Mouse (Mus musculus) forebrain, postnatal 0 days (tissue): Measurements from ENCODE around the gene Mapkap1. TPM values are rescaled to one million over a fixed set of nuclear protein-coding genes. Genes with fewer than 3 reads are reported as not detected.

Experiments
- ATAC-seq: fragments of 200-750 bp; cut with Nextera tagmentation; 2 replicates; pipeline ENCODE4 v1.8.0; 2017; ENCODE audit warnings: mild to moderate bottlenecking, moderate library complexity
- DNase-seq: peaks from one replicate; pipeline ENCODE4 v3.0.0-alpha.2; 2015
- H3K27ac ChIP-seq: fragments of 300-500 bp; sonication (generic); 2 replicates; pipeline ENCODE4 v1.5.1; 2014; ENCODE audit warnings: low read depth, mild to moderate bottlenecking, antibody characterized with exemption, low read length, moderate library complexity, mixed read lengths
- H3K27me3 ChIP-seq: fragments of 300-500 bp; sonication (generic); 2 replicates; pipeline ENCODE4 v1.6.1; 2014; ENCODE audit warnings: mild to moderate bottlenecking, low read length, mixed read lengths; ENCODE audit not compliant: insufficient read depth
- H3K36me3 ChIP-seq: fragments of 300-500 bp; sonication (generic); 2 replicates; pipeline ENCODE4 v1.6.1; 2014; ENCODE audit warnings: mild to moderate bottlenecking, moderate library complexity; ENCODE audit not compliant: insufficient read depth
- H3K4me1 ChIP-seq: fragments of 300-500 bp; sonication (generic); 2 replicates; pipeline ENCODE4 v1.6.1; 2014; ENCODE audit warnings: antibody characterized with exemption; ENCODE audit not compliant: insufficient read depth
- H3K4me2 ChIP-seq: fragments of 300-500 bp; sonication (generic); 2 replicates; pipeline ENCODE4 v1.6.1; 2014; ENCODE audit warnings: low read depth, mild to moderate bottlenecking, moderate library complexity
- H3K4me3 ChIP-seq: fragments of 300-500 bp; sonication (generic); 2 replicates; pipeline ENCODE4 v1.5.1; 2014; ENCODE audit warnings: low read depth, low read length, mixed read lengths
- H3K9ac ChIP-seq: fragments of 300-500 bp; sonication (generic); 2 replicates; pipeline ENCODE4 v1.6.1; 2014; ENCODE audit warnings: mild to moderate bottlenecking
- H3K9me3 ChIP-seq: fragments of 300-500 bp; sonication (generic); 2 replicates; pipeline ENCODE4 v1.6.1; 2016; ENCODE audit warnings: low read length
- CTCF ChIP-seq: sonication (generic); IDR thresholded peaks from 2 replicates; pipeline ENCODE4 v1.5.1; 2016; ENCODE audit warnings: antibody characterized with exemption, control low read depth, low read depth
- whole genome bisulfite sequencing: fragments of 180-500 bp; shearing (Covaris S2); extraction: QIAGEN DNeasy Blood & Tissue Kit; methylation state at CpG from one replicate; pipeline ENCODE4 v1.1.7; 2014; 5-methylcytosine and 5-hydroxymethylcytosine counted together
- polyA plus RNA-seq: library from polyadenylated mRNA; unstranded; fragments of >200 nt; fragmentation: Nextera tagmentation; extraction: Ambion mirVana; gene quantifications from 2 replicates; pipeline ENCODE4 v1.2.1, GENCODE M21; 2015
- total RNA-seq: library from RNA; depleted of rRNA; stranded (reverse); fragments of >200 nt; gene quantifications from 2 replicates; pipeline ENCODE4 v1.2.3, GENCODE M21; 2014

The Mapkap1 gene
- total and polyA plus RNA-seq, 2 experiments from 2014 or later = 102 TPM

GRCm38 (mm10) chr2:34528491-34528890, 121.9 kb downstream of the Mapkap1 start:
- DNase-seq (no peak), ATAC-seq (no peak)
- Histone ChIP-seq H3K27ac (no peak overlapping the region), H3K4me3 (no peak overlapping the region), H3K4me2 (no peak overlapping the region), H3K9ac (no peak overlapping the region), H3K9me3 (no peaks in the 10 kb centered on the region), H3K27me3 (no peaks in the 10 kb centered on the region), H3K4me1 (no peaks in the 10 kb centered on the region), H3K36me3 (no peaks in the 10 kb centered on the region)
- TF ChIP-seq CTCF = no peak

DNA sequence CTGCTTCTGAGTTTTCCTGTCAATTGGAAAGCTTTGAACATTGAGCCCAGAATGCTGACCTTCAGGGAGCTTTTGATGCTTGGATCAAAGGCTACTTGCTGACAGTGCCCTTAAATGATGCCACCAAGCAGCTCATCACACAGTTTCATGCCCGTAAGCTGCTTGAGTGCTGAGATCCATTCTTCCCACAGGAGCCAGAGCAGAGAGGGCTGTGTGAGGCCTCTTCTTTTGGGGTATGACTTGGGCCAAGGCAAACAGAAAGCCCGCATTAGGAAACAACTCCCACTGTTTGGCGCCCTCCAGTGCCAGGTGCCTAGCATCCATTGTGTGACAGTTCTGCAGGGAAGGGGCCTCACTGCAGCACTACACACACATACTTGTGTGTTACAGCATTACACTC, 123.5 kb downstream of the Mapkap1 start:
- ATAC-seq (no peak), DNase-seq (peak; percentile 41)
- TF ChIP-seq CTCF = peak; percentile 54
- WGBS = 49% methylated on average over 3 of the region's 3 CpGs
- Histone ChIP-seq H3K4me2 (no peak overlapping the region), H3K27me3 (no peaks in the 10 kb centered on the region), H3K27ac (no peak overlapping the region), H3K4me3 (no peak overlapping the region), H3K4me1 (no peaks in the 10 kb centered on the region), H3K9ac (no peak overlapping the region), H3K36me3 (no peaks in the 10 kb centered on the region), H3K9me3 (no peaks in the 10 kb centered on the region)

- Histone ChIP-seq H3K9me3 (no peaks in the 10 kb centered on the region), H3K27ac (peak overlapping the region; percentile 37; the same call in 1 of the 2 replicates), H3K27me3 (no peaks in the 10 kb centered on the region), H3K9ac (no peak overlapping the region), H3K4me3 (no peak overlapping the region), H3K36me3 (no peaks in the 10 kb centered on the region; the same call in 1 of the 2 replicates), H3K4me2 (no peak overlapping the region), H3K4me1 (no peaks in the 10 kb centered on the region)
- no peak for TF ChIP-seq CTCF
- DNase-seq = peak; percentile 89
- ATAC-seq = peak; percentile 81
- 17% methylated on average over 3 of the region's 3 CpGs for WGBS
Measured at GRCm38 (mm10) chr2:34531801-34532298, 125.3 kb downstream of the Mapkap1 start.

DNA sequence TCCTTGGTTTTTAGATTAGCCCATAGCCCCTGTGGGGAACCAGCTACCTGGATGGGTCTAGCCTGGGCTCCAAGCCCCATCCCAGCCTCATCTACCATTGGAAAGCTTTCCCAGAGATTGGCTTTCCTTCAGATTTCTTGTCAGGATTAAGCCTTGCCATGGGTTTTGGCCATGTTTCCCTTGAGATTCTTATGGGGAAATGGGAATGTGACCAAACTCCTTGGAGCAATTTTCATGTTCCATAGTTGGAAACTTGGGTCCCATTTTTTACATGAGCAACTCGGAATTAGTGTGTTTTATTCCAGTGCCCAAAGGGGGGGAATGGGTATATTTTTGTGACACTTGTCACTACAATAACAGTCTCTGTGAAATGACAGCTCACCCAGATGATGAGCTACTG, 125.8 kb downstream of the Mapkap1 start:
- DNase-seq (peak; percentile 57), ATAC-seq (no peak)
- H3K27ac ChIP-seq = peak overlapping the region; percentile 37; the same call in 1 of the 2 replicates

DNA sequence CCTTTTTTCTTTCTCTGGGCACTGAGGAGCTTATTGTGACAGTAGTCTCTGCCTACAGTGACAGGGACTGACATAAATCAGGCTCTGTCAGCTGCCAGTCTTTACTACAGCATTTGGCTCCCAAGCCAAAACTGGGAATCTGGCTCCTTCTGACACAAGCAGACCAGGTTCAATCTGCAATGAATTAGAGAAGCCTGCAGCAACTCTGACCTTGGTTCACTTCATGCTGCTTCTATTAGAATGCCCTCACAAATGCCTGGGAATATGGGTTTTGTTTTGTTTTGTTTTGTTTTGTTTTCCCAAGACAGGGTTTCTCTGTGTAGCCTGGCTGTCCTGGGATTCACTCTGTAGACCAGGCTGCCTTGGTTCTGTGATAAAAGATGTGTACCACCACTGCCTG, 126.7 kb downstream of the Mapkap1 start:
- DNase-seq (no peak), ATAC-seq (no peak)
- no peak for TF ChIP-seq CTCF
- no peak overlapping the region for H3K4me3 ChIP-seq
- no peaks in the 10 kb centered on the region for H3K4me1 ChIP-seq
- H3K4me2 ChIP-seq = no peak overlapping the region
- H3K9me3 ChIP-seq = no peaks in the 10 kb centered on the region
- H3K9ac ChIP-seq = no peak overlapping the region
- no peaks in the 10 kb centered on the region for H3K27me3 ChIP-seq
- H3K27ac ChIP-seq = no peak overlapping the region
- H3K36me3 ChIP-seq = peaks cover 3% of the 10 kb centered on the region

More for the DNA sequence above, 125.8 kb downstream of the Mapkap1 start:
- H3K4me1 ChIP-seq = no peaks in the 10 kb centered on the region
- no peak overlapping the region for H3K4me2 ChIP-seq
- H3K9ac ChIP-seq = no peak overlapping the region
- 32% methylated on average over 1 of the region's 1 CpGs for WGBS
- no peak overlapping the region for H3K4me3 ChIP-seq
- no peaks in the 10 kb centered on the region for H3K27me3 ChIP-seq
- no peaks in the 10 kb centered on the region for H3K9me3 ChIP-seq
- TF ChIP-seq CTCF = no peak
- peaks cover 1% of the 10 kb centered on the region for H3K36me3 ChIP-seq

DNA sequence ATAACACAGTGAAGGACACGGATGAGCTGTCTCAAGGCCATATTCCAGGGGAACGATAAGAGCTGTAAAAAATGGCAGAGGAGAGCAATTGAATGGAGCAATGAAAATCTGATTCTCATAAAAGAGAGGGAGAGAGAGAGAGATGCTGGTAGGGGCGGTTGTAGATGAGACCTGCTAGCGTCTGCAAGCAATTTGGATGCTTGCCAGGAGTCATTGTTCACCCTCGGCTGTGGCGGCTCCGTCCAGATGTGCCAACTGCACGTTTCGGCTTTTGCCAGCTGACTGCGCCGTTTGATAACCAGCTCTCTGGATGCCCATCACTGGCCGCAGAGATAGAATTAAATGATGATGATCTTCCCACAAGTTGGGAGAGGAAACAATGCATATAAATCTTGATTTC, 128.4 kb downstream of the Mapkap1 start:
- Histone ChIP-seq H3K9ac (no peak overlapping the region), H3K4me3 (no peak overlapping the region), H3K4me2 (no peak overlapping the region), H3K27ac (no peak overlapping the region), H3K9me3 (no peaks in the 10 kb centered on the region), H3K36me3 (peaks cover 3% of the 10 kb centered on the region), H3K4me1 (no peaks in the 10 kb centered on the region), H3K27me3 (no peaks in the 10 kb centered on the region)
- WGBS = 14% methylated on average over 12 of the region's 12 CpGs
- peak; percentile 63 for DNase-seq
- TF ChIP-seq CTCF = no peak
- ATAC-seq = no peak

DNA sequence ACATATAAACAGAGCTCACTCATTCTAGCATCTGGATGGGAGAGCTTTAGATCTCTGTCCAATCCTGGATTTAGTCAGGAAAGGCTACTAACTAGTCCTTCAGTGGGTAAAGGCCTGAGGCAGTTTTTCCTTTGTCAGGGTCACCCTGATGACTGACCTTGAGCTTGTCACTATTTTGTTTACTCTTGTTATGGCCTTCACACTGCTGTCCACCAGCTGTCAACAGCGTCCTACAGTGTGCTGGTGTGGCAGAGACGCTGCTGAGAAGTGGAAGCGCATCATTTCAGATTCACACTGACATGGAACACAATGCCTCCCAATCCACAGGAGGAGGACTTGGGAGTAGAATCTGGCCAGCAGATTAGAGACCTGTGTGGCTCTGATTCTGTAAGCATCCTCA, 130.8 kb downstream of the Mapkap1 start:
- no peak for TF ChIP-seq CTCF
- DNase-seq = no peak
- Histone ChIP-seq H3K4me1 (no peaks in the 10 kb centered on the region), H3K27me3 (no peaks in the 10 kb centered on the region), H3K4me3 (no peak overlapping the region), H3K9ac (no peak overlapping the region), H3K9me3 (no peaks in the 10 kb centered on the region), H3K4me2 (no peak overlapping the region), H3K36me3 (peaks cover 3% of the 10 kb centered on the region), H3K27ac (no peak overlapping the region)
- 89% methylated on average over 3 of the region's 3 CpGs for WGBS
- ATAC-seq = no peak
